Mouse (Mus musculus) liver, adult 2 months (tissue): ENCODE measurements around the gene Defb45. TPM values are rescaled to one million over a fixed set of nuclear protein-coding genes. Genes with fewer than 3 reads are reported as not detected.

ENCODE experiments used
- DNase-seq: peaks from one replicate; pipeline ENCODE4 v3.0.0-alpha.2; 2011; ENCODE audit warnings: low read depth, low spot score; ENCODE audit errors: extremely low read depth
- H3K27ac ChIP-seq: fragments of 200-500 bp; replicated peaks from 2 replicates; pipeline ENCODE4 v1.5.1; 2012; ENCODE audit warnings: low read depth, mild to moderate bottlenecking, control low read depth, inconsistent platforms, low read length; ENCODE audit not compliant: insufficient read depth
- H3K27me3 ChIP-seq: fragments of 200-500 bp; 2 replicates; pipeline ENCODE4 v1.6.1; 2012; ENCODE audit warnings: mild to moderate bottlenecking, moderate library complexity, low read length, inconsistent platforms; ENCODE audit not compliant: control insufficient read depth, insufficient read depth
- H3K36me3 ChIP-seq: fragments of 200-500 bp; 2 replicates; pipeline ENCODE4 v1.6.1; 2012; ENCODE audit warnings: low read length, inconsistent platforms; ENCODE audit not compliant: control insufficient read depth, insufficient read depth
- H3K4me1 ChIP-seq: fragments of 200-500 bp; 2 replicates; pipeline ENCODE4 v1.6.1; 2011; ENCODE audit warnings: low read length; ENCODE audit not compliant: control insufficient read depth, insufficient read depth
- H3K4me3 ChIP-seq: fragments of 200-500 bp; 2 replicates; pipeline ENCODE4 v1.5.1; 2011; ENCODE audit warnings: low read depth, mild to moderate bottlenecking, control low read depth, low read length, moderate library complexity; ENCODE audit not compliant: insufficient read depth
- H3K79me2 ChIP-seq: fragments of 200-500 bp; 2 replicates; pipeline ENCODE4 v1.6.1; 2012; ENCODE audit warnings: inconsistent platforms, mild to moderate bottlenecking, low read length, moderate library complexity; ENCODE audit not compliant: control insufficient read depth, insufficient read depth
- H3K9ac ChIP-seq: fragments of 200-500 bp; 2 replicates; pipeline ENCODE4 v1.6.1; 2012; ENCODE audit warnings: low read depth, mild to moderate bottlenecking, control low read depth, inconsistent platforms, low read length
- CTCF ChIP-seq: fragments of 200-500 bp; IDR thresholded peaks from 2 replicates; pipeline ENCODE4 v1.5.1; 2011; ENCODE audit warnings: low read depth, low read length, control low read depth
- POLR2A ChIP-seq: fragments of 200-500 bp; IDR thresholded peaks from 2 replicates; pipeline ENCODE4 v1.6.1; 2011; ENCODE audit warnings: low read length, control low read depth; ENCODE audit not compliant: insufficient read depth; ENCODE audit errors: extremely low read depth
- WGBS: fragments of 180-500 bp; shearing (Covaris S2); methylation state at CpG from one replicate; pipeline ENCODE4 v1.1.7; 2018; 5-methylcytosine and 5-hydroxymethylcytosine counted together
- polyA plus RNA-seq: library from polyadenylated mRNA; depleted of rRNA; stranded (reverse); fragments of >200 nt; gene quantifications from 2 replicates; pipeline ENCODE4 v1.2.3, GENCODE M21; 2012
- total RNA-seq: library from RNA; depleted of rRNA; stranded (reverse); fragments of >200 nt; gene quantifications from 2 replicates; pipeline ENCODE4 v1.2.3, GENCODE M21; 2014

Gene Defb45
- total and polyA plus RNA-seq, 2 experiments: not detected

DNA sequence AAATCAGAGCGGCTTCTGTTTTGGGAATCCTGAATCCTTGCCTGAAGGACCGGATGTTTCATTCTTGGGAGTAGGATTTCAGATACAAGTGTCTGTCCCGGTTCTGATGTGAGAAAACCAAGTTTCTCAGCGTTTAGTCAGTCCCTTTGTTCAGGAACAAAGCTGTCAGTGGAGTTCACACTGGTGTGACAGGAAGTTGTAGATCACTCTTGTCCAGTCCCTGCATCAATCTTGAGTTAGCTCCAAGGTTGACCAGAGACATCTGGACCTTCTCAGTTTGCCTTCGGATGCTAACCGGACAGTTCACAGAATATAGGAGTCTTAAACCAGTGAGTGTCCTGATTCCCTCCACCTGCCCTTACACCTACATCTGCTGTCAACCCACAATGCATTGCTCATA is 8.5 kb upstream of the Defb45 start:
- Histone ChIP-seq H3K4me3 (no peak overlapping the region), H3K27ac (no peak overlapping the region), H3K27me3 (no peaks in the 10 kb centered on the region), H3K4me1 (no peaks in the 10 kb centered on the region; the same call in 1 of the 2 replicates), H3K9ac (no peak overlapping the region), H3K79me2 (no peaks in the 10 kb centered on the region), H3K36me3 (no peaks in the 10 kb centered on the region)
- TF ChIP-seq CTCF (no peak), POLR2A (no peak)
- DNase-seq: no peak
- WGBS: 66% methylated on average over 6 of the region's 6 CpGs

DNA sequence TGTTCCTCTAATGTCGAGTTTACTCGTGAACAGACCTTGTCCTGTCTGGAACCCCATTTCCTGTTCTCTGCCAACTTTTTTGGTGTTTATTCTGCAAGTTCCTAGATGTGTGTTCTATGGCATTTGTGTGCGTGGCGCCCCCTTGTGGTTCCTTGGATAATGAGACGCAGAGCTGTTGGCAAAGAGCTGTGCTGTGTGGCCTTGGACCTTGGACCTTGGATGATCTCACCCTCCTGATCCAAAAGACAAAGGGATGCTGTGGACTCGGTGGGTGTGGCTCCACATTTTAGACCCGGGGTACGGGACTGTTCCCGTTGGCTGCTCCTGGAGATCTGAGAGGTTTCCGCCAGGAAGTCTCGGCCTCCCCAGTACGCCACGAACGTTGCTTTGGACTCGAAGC is 4.9 kb upstream of the Defb45 start, which contains the start of gene Defb36:
Gene Defb36 (plus strand): TSS at position 271 of the 400 bp plus-strand sequence.
- no peak for TF ChIP-seq POLR2A
- TF ChIP-seq CTCF: peak; percentile 47
- Histone ChIP-seq H3K27me3 (no peaks in the 10 kb centered on the region), H3K4me1 (no peaks in the 10 kb centered on the region), H3K9ac (no peak within 1 kb of the TSS), H3K36me3 (no peaks in the 10 kb centered on the region), H3K4me3 (no peak within 1 kb of the TSS), H3K27ac (no peak within 1 kb of the TSS), H3K79me2 (no peaks in the 10 kb centered on the region)
- 69% methylated on average over 15 of the region's 15 CpGs for WGBS
- DNase-seq: no peak

DNA sequence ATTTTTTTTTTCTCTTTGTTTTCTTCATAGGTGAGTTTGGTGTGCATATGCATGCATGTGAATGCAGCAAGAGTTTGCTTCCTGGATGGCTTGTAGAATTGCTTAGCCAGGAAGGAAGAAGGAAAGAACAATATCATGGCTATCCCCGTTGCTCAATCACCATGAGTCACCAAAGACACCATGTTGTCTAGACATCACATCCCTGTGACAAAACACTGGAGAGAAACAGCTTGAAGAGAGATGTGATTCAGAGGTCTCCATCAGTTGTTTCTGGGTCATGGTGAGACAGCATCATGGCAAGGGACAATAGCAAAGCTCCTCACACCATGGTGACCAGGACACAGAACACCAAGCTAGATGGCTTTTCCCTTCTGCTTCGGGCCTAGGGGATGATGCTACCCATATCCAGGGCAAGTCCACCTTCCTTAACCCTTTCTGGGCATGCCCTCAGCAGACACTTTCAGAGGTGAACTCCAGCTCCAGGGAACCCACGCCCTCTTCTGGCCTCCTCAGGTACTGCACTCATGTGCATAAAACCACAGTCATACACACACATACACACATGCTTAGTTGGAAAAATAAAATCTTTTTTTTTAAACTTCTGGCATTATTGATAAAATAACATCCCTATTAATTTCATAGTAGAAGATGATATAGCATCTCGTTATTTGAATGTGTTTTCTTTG is 2.2 kb upstream of the Defb45 start:
- no peak overlapping the region for H3K9ac ChIP-seq
- no peaks in the 10 kb centered on the region for H3K4me1 ChIP-seq
- 70% methylated on average over 4 of the region's 4 CpGs for WGBS
- no peaks in the 10 kb centered on the region for H3K27me3 ChIP-seq
- no peak for DNase-seq
- no peaks in the 10 kb centered on the region for H3K79me2 ChIP-seq
- H3K36me3 ChIP-seq: no peaks in the 10 kb centered on the region
- H3K4me3 ChIP-seq: no peak overlapping the region
- TF ChIP-seq POLR2A (no peak), CTCF (peak; percentile 34; the same call in 1 of the 2 replicates)
- no peak overlapping the region for H3K27ac ChIP-seq

DNA sequence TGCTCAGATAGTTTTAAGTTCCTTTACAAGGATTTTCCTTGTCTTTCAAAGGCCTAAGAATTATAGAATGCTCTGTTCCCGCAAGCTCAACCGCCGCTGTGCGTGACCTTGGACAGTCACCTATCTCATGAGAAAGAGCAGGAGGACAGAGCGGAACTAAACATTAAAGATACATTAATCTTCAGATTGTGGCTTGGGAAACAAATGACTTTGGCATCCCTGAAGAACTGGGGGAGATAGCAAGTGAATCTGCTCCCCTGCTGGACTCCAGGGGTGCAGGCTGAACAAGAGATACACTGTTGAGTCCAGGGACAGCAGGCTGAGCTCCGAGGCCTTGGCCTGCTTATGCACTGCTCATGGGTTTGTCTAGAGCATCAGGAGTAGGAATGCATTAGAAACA is 877 bp upstream of the Defb45 start:
- no peak for DNase-seq
- no peaks in the 10 kb centered on the region for H3K36me3 ChIP-seq
- WGBS: 77% methylated on average over 6 of the region's 6 CpGs

DNA sequence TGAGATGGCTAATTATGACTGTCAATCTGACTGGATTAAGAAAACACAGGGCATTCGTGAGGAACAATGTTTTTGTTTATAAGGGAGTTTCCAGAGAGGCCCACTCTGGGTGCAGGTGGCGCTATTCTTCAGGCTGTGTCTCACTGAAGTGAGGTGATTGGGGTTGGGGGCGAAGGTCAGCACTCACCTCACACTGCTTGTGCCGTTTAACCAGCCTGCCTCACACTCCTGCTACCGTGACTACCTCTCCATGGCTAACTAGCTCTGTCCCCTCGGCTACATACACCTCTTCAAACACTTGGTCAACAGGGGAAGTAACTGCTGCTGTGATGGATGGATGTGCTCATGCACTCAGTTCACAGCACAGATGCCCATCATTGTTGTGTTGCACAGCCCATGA is 10.2 kb downstream of the Defb45 start:
- DNase-seq: no peak
- Histone ChIP-seq H3K27ac (no peak overlapping the region), H3K4me1 (no peaks in the 10 kb centered on the region), H3K4me3 (no peak overlapping the region), H3K9ac (no peak overlapping the region), H3K79me2 (no peaks in the 10 kb centered on the region), H3K27me3 (no peaks in the 10 kb centered on the region), H3K36me3 (no peaks in the 10 kb centered on the region)
- 50% methylated on average over 6 of the region's 6 CpGs for WGBS
- TF ChIP-seq POLR2A (no peak), CTCF (no peak)

More for the DNA sequence above, 877 bp upstream of the Defb45 start:
- Histone ChIP-seq H3K79me2 (no peaks in the 10 kb centered on the region), H3K4me1 (no peaks in the 10 kb centered on the region), H3K4me3 (no peak overlapping the region), H3K27me3 (no peaks in the 10 kb centered on the region), H3K9ac (no peak overlapping the region), H3K27ac (no peak overlapping the region)
- TF ChIP-seq CTCF (no peak), POLR2A (no peak)

DNA sequence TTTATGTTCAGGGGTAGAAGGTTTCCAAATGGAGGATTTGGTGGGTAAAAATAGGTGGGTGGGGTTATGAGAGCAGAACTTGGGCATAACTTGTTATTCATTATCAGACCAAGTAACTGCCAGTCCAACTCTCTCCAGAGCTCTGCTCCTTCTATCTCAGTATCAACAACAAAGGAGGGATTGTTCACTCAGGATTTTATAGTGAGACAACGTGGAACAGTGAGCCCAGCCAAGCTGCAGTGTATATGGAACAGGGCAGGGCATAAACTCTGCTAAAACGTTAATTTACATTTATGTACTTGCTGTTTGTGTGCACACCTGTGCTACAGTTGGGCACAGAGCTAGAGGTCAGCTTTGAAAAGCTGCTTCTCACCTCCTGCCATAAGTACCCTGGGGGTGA is 10.7 kb downstream of the Defb45 start:
- Histone ChIP-seq H3K27ac (no peak overlapping the region), H3K4me1 (no peaks in the 10 kb centered on the region), H3K79me2 (no peaks in the 10 kb centered on the region), H3K4me3 (no peak overlapping the region), H3K36me3 (no peaks in the 10 kb centered on the region), H3K9ac (no peak overlapping the region), H3K27me3 (no peaks in the 10 kb centered on the region)
- no peak for TF ChIP-seq POLR2A
- no peak for TF ChIP-seq CTCF
- DNase-seq: no peak
- WGBS: 55% methylated on average over 2 of the region's 2 CpGs
